Mouse (Mus musculus) embryonic stem cell, embryonic (primary cell): ENCODE measurements around the gene Phc2.

Source experiments
- CTCF ChIA-PET, 4 experiments: fragments of 300-600 bp in 2 of 4; fragments of 350-600 bp in 2 of 4; sonication (Branson Sonifier 250); formaldehyde crosslinking; loops; one replicate each; lab custom pipeline; 2022; ENCODE audit warnings: inconsistent platforms in 2 of 4; lab: Charles Lee
- POLR2A ChIA-PET, 4 experiments: fragments of 300-600 bp in 2 of 4; fragments of 350-600 bp in 2 of 4; sonication (Branson Sonifier 250); formaldehyde crosslinking; loops; one replicate each; lab custom pipeline; 2022; ENCODE audit warnings: antibody characterized with exemption in 4 of 4, inconsistent platforms in 1 of 4; lab: Charles Lee

Phc2 gene

DNA sequence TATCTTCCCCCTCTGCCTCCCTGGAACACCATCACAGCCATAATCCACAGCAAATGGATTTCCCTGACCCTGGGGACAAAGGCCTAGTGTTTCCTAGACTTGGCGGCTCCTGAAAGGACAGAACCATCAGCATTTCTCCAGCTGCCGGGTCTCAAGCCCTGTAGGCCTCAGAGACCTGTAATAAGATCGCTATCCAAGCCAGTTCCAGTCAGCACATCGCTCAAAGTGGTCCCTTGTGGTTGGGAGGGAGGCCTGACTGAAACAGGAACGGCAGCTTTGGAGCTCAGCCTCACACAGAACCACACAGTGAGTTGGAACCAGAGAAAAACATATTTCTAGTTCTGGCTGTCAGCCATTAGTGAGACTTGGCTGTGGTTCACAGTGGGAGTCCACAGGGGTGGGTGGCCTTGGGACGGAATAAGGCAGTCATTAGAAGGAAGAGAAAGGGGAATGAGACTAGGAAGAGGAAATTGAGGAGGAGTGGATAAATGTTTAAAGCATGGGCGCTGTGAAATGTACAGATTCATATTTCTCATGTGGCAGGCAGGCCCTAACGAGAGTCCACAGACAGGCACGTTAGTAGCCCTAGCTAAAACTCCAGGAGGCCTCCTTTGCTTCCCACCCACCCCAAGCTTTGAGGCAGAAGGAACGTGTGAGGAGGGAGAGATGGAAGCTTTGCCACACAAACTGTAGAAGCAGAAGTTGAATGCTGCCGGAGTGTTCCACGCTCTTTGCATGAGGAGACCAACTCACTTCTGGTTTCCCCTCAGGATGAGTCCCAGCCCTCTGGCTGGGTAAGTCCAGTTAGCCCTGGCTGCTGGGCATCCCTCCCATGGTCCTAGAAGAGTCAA is 43.7 kb downstream of the Phc2 start:
- ChIA-PET POLR2A (interaction anchor here in 2 of 4 experiments (0.6 to 1.7 kb wide), 4 partner anchors 16 to 373 kb away, joined by 3 to 5 read pairs (median 3); no protein-coding TSS in a partner anchor), CTCF (interaction anchor here in 2 of 4 experiments (1.1 to 1.9 kb wide), 2 partner anchors 13 kb away, joined by 3 to 6 read pairs; no protein-coding TSS in a partner anchor)

DNA sequence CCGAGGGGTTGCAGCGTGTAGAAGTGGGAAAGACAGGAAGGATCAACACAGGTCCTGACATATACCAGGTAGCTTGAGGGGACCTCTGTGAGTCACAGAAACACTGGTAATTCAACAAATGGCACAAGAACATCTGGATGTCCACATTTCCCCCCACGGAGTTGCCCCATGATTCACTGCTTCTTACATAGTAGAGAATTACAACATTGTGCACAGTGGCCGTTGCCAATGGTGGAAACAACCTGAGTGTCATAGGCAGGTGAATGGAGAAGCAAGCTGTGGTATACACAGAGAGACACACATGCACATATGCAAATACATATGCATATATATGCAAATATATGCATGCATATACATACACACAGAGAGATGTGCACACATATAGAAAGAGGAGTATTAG is 45.4 kb downstream of the Phc2 start:
- CTCF ChIA-PET: interaction anchor here in 2 of 4 experiments (0.6 to 1.1 kb wide), 3 partner anchors 11 to 114 kb away, joined by 4 to 6 read pairs (median 6); no protein-coding TSS in a partner anchor
- POLR2A ChIA-PET: interaction anchor here in 1 of 4 experiments (1.2 kb wide), 1 partner anchor 11 kb away, joined by 6 read pairs; no protein-coding TSS in a partner anchor

DNA sequence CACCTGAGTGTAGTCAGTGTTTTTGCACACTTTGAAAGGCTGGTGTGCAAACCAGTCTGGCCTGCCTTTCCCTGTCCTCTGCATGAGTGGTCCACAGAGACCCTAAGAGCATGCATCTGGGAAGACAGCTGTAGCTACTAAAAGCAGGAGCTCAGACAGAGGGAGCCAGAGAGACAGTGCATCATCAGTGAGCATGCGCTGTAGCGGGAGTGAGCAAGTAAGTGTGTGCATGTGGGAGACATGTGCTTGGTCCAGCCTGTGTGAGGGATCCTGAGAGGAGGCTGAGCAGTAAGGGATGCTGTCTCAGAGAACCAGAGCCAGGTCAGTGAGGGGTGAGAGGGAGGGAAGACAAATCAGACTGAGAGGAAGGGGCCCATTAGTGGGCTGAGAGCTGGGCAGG is 46.0 kb downstream of the Phc2 start:
- POLR2A ChIA-PET: interaction anchor here in 1 of 4 experiments (1.2 kb wide), 1 partner anchor 11 kb away, joined by 6 read pairs; no protein-coding TSS in a partner anchor
- CTCF ChIA-PET: interaction anchor here in 3 of 4 experiments (0.6 to 1.1 kb wide), 4 partner anchors 9 to 113 kb away, joined by 3 to 6 read pairs (median 5); no protein-coding TSS in a partner anchor

DNA sequence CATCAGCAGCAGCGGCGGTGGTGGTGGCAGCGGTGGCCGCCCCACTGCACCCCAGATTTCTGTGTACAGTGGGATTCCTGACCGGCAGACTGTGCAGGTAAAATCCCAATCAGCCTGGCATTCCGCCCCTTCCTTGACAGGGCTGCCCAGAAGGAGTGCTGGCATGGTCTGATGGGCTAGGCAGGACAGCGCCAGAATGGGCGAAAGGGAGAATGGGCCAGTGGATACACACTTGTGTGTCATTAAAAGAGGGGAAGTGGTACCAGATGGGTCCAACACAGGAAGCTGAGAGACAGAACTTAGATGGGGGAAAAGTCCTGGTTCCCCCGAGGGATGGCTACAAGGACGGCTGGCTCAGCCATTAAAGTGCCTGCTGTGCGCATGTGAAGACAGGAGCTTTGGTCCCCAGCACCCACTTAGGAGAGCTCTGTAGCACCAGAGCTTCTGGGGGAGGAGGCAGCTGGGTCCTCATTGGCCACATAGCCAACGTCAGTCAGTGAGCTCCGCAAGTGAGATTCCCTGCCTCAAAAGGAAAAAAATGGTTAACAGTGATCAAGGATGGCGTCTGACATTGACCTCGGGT is 50.7 kb downstream of the Phc2 start:
- CTCF ChIA-PET: interaction anchor here in 1 of 4 experiments (1.3 kb wide), 1 partner anchor 69 kb away, joined by 5 read pairs; no protein-coding TSS in a partner anchor
- POLR2A ChIA-PET: no interaction called here

DNA sequence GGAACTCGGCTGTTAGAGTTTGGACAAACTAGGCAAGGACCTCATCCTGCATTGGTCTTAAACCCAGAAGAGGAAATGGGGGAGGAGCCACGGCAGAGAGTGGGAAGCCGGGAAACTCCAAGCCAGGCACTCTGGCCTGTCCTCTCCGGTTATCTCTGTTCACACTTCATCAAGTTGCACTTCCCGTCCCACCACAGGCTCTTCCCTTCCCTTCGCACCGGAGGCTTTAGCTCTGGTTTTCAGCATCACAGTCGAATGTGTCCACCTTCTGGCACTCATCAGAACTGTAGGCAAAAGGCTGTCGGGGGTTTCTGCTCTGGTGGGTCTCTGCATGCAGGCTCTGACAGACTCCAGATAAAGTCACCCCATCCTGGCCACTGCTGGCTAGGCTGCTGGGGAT is 52.1 kb downstream of the Phc2 start:
- CTCF ChIA-PET: interaction anchor here in 2 of 4 experiments (0.6 to 1.0 kb wide), 3 partner anchors 90 to 95 kb away, joined by 3 read pairs; no protein-coding TSS in a partner anchor
- POLR2A ChIA-PET: interaction anchor here in 1 of 4 experiments (1.4 kb wide), 1 partner anchor 52 kb away, joined by 3 read pairs; the partner anchor contains the start of gene Phc2

DNA sequence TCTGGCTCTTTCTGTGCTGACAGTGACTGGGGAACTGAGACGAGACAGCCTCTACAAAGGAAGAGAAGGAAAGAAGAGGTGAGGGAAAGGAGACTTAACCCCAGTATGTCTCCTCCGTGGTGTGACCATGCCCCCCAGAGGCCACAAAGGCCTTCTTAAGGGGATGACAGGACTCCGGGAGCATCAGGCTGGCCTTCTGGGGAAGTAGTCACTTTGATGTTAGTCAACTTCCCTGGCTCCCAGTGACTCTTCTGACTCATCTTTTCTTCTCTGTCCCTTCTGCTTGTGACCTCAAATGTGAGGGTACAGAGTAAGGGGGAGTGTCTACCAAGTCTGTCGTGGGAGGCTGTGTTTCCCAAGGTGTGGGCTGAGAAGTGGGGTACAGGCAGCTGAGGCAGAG is 52.9 kb downstream of the Phc2 start:
- CTCF ChIA-PET: interaction anchor here in 1 of 4 experiments (1.0 kb wide), 1 partner anchor 95 kb away, joined by 3 read pairs; no protein-coding TSS in a partner anchor
- POLR2A ChIA-PET: interaction anchor here in 1 of 4 experiments (1.4 kb wide), 1 partner anchor 52 kb away, joined by 3 read pairs; the partner anchor contains the start of gene Phc2

DNA sequence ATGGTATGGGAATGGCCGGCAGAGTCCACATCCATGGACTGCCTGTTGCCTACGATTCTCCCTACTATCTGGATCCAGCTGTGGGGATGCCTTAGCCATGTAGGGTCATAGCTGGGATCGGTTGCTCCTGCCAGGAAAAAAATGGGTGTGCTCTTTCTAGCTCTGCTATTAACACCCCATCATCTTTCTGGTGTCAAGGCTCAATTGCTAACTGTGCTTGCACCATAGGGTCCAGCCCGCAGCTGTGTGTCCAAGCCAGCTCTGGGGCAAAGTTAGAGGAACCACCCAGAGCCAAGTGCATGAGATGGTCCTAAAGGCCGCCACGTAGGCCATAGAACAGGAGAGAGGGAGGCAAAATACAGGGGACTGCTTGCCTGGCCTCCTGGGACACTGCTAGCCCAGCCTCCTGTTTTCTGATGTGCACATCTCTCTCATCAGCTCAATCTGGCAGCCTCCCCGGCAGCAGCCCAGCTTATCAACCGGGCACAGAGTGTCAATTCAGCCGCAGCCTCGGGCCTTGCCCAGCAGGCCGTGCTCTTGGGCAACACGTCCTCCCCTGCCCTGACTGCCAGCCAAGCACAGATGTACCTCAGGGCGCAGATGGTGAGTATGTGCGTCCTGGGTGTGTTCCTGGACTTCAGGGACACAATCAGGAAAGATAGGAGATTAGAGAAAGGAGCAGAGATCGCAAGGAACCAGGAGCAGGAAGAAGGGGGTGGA is 54.7 kb downstream of the Phc2 start:
- ChIA-PET CTCF (interaction anchor here in 3 of 4 experiments (0.5 to 2.8 kb wide), 5 partner anchors 12 to 158 kb away, joined by 3 to 44 read pairs (median 4); no protein-coding TSS in a partner anchor), POLR2A (interaction anchor here in 2 of 4 experiments (0.5 to 1.1 kb wide), 3 partner anchors 27 to 535 kb away, joined by 3 to 17 read pairs (median 3); no protein-coding TSS in a partner anchor)

DNA sequence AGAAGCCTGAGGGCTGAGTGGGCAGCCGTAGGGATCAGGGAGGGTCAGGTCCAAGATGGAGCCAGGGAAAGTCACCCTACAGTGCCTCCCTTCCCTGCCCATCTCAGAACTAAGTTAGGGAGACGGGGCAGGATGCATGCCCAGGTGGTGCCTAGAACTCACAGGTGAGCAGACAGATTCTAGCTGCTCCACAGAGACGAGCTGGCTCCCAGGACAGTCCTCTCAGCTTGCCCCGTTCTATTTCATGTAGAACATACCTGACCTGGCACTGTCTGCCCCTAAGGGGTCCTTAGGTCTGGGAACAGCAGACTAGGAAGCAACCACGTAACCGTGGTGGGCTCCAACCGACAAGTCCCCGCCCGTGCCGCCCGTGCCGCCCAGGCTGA is 55.3 kb downstream of the Phc2 start:
- ChIA-PET CTCF (interaction anchor here (0.5 to 4.1 kb wide), 15 partner anchors 9 to 406 kb away, joined by 3 to 103 read pairs (median 14); no protein-coding TSS in a partner anchor), POLR2A (interaction anchor here in 3 of 4 experiments (0.6 to 1.3 kb wide), 5 partner anchors 18 to 535 kb away, joined by 3 to 4 read pairs (median 3); no protein-coding TSS in a partner anchor)

DNA sequence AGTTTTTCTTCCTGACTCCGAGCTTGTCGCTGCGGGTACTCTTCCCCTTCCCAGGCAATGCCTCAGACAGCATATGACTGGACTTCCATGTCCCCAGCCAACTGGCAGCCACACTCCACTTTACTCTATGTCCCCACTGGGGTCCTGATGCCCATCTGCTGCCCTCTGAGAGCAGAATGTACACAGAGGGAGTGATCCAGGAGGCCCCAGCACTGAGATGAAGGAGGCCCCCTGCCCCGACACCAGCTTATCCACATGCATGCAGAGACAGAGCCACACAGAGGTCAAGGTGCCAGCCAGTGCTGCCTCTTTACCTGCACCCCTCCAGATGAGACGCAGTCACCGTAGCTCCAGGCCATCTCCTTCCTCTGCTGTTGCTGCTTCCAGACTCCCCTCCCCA is 55.8 kb downstream of the Phc2 start:
- CTCF ChIA-PET: interaction anchor here (0.5 to 4.1 kb wide), 43 partner anchors 10 to 407 kb away, joined by 3 to 103 read pairs (median 5); no protein-coding TSS in a partner anchor
- POLR2A ChIA-PET: interaction anchor here in 3 of 4 experiments (0.7 to 1.4 kb wide), 7 partner anchors 16 to 403 kb away, joined by 3 to 4 read pairs (median 3); no protein-coding TSS in a partner anchor

DNA sequence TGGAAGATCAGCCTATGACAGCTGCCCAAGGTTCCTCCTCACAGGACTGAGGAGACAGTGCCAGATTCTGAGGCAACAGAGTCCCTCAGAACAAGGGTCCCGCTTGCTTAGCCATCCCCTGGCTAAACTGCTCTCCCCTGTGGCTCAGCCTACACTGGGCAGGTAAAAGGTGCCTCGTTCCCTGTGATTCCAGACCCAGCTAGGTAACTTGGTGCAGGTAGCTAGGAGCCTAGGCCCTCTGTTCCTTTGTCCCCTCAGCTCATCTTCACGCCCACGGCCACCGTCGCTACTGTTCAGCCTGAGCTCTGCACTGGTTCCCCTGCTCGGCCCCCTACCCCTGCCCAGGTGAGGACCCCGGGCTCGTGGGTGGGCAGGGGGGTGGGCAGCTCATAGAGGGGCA is 56.3 kb downstream of the Phc2 start:
- ChIA-PET CTCF (interaction anchor here (0.5 to 4.1 kb wide), 120 partner anchors 9 to 745 kb away, joined by 3 to 103 read pairs (median 4); partner anchors contain the start of genes A3galt2 (in 3 of the 4) and Zscan20 (in 1 of the 4)), POLR2A (interaction anchor here (0.6 to 1.5 kb wide), 24 partner anchors 10 to 403 kb away, joined by 3 to 6 read pairs (median 3); partner anchors contain the start of genes Rnf19b (in 2 of the 4) and Trim62 (in 1 of the 4))

DNA sequence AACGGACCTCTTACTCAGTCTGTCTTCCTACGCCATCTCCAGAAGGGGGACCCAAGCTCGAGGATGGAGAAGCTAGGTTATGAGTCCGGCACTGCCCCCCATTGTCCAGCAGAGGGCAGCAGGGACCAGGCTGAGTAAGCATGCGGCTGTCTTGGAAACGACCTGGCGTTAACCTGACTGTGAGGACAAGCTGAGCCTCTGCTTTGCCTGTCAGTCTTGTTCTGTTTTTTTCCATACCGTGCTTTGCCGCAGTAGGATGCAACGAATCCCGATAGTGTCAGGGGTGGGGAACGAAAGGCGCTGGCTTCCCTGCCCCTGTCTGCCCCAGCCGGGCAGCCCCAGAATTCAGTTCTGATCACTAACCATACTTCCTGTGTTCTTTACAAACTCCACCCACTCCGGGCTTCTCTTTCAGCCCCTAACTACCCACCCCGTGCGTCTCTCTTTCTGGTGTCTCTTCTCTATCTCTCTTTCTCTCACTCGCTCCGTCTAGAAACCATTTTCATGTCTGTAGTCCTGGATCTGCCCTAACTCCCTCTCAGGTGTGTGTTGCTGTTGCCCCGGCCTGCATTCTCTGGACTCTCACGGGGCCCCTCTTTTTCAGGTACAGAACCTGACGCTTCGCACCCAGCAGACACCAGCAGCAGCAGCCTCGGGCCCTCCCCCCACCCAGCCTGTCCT is 57.1 kb downstream of the Phc2 start:
- POLR2A ChIA-PET: interaction anchor here (0.6 to 1.5 kb wide), 21 partner anchors 10 to 402 kb away, joined by 3 to 6 read pairs (median 3); partner anchors contain the start of genes Rnf19b (in 2 of the 4) and Trim62 (in 1 of the 4)
- CTCF ChIA-PET: interaction anchor here (0.6 to 4.1 kb wide), 128 partner anchors 9 to 744 kb away, joined by 3 to 103 read pairs (median 4); partner anchors contain the start of genes A3galt2 (in 3 of the 4) and Zscan20 (in 1 of the 4)

DNA sequence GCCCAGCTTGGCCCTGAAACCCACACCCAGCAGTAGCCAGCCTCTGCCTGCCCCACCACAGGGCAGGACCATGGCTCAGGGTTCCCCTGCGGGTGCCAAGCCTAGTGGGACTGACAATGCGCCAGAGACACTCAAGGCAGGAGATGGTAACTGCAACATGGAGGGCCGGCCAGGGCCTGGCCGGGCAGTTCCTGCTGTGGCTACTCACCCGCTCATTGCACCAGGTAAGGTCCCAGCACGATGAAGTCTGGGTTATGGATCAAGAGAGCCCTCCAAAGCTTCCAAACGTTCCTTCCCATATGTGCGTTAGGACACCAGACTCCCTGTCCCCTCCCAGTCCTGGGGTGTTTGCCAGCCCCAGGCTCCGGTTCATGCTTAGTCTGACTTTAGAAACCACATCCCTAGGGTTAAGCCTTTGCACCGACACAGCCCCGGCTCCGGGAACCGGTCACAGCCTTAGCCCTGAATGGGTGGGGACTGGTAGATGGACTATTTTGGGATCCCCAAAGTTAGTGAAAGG is 57.7 kb downstream of the Phc2 start:
- POLR2A ChIA-PET: interaction anchor here in 3 of 4 experiments (0.8 to 1.5 kb wide), 11 partner anchors 9 to 383 kb away, joined by 3 to 6 read pairs (median 3); no protein-coding TSS in a partner anchor
- CTCF ChIA-PET: interaction anchor here (0.6 to 4.1 kb wide), 87 partner anchors 8 to 743 kb away, joined by 3 to 103 read pairs (median 5); partner anchors contain the start of genes A3galt2 (in 3 of the 4) and Zscan20 (in 1 of the 4)

DNA sequence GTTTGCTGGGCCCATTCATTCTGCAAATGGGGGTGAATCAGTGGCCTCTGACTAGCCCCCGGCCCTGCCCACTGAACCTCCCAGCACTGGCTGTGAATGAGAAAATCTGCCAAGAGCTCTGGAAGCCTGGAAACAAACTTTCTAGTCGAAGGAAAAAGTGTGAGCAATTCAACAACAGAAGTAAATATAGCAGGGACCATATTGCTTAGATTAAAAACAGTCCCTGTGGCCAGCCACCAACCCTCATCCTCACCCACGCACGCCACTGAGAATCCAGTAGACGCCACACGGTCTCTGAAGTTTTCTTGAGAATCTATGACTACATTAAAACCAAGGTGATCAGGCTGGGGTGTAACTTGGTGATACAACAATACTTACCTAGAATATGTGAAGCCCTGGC is 58.4 kb downstream of the Phc2 start:
- ChIA-PET CTCF (interaction anchor here in 3 of 4 experiments (0.5 to 4.1 kb wide), 6 partner anchors 32 to 284 kb away, joined by 3 to 103 read pairs (median 8); no protein-coding TSS in a partner anchor), POLR2A (interaction anchor here in 2 of 4 experiments (0.6 to 0.9 kb wide), 3 partner anchors 15 to 146 kb away, joined by 3 read pairs; no protein-coding TSS in a partner anchor)

DNA sequence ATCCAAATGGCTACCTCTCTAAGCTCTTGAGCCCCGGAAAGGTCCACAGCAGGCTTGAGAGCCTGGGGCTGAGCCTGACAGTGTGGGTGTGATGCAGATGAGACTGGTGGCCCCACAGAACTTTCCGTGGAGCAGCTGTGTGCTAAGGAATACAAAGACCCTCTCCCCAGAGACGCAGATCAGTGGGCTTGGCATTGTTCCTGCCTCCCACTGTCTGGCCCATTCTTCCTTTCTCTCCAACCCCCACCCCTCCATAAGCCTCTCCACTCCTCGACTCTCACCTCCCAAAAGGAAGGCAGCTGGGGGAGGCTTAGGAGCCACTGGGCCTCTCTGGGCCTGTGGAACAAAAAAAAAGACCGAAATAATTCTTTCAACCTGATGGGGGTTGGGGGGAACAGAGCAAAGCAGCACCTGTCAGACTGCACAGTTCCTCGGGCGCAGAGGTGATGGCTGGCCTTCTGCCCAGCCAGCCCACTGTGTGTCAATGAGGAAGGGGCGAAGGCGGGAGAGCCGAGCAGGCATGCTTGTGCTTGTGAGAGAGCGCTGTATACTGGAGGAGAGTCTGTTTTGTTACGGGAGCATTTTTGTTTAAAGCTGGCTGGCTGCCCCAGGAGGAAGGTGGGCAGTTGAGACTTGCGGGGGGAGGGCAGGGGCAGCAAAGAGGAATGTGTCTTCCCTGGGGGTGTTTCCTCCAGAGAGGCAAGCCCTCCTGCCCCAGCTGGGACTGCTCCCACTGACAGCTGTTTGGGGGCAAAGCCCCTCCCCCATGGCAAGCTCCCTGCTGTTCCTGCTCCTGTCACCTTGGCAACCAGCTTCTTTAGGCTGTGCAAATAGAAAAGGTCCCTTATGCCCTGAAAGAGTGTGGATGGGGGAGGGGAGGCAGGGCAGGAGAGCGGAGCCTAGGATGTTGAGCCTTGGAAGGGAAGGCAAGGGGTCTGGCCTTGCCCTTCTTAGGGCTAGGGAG is 61.0 kb downstream of the Phc2 start:
- ChIA-PET CTCF (interaction anchor here in 3 of 4 experiments (0.9 to 2.0 kb wide), 5 partner anchors 59 to 61 kb away, joined by 3 to 5 read pairs (median 3); no protein-coding TSS in a partner anchor), POLR2A (interaction anchor here in 3 of 4 experiments (0.5 to 2.3 kb wide), 17 partner anchors 10 to 343 kb away, joined by 3 to 13 read pairs (median 3); partner anchors contain the start of gene Rnf19b (in 2 of the 3))
